Comparison of ENCODE assay signal across 9 mouse cellular contexts in genomic region chr1:62777320-62778235, GRCm38 (mm10).
DNase-seq lines count a peak whose midpoint lies in the region; ATAC-seq and TF ChIP-seq lines count a peak whose summit lies in the region.
"Had no signal": no experiment of that assay in that cellular context is flagged by ENCODE, and none has a peak within 500 bp of the region (broad histone marks: within the 10 kb centered on the region; RNA-seq: fewer than 3 reads in every experiment).

No protein-coding gene starts in this region.

- H3K36me3 ChIP-seq in kidney, adult 2 months (ENCODE audit: control insufficient read depth, insufficient read depth, low read length) = no peaks in the 10 kb centered on the region
- no peaks in the 10 kb centered on the region for H3K36me3 ChIP-seq in kidney, embryonic 16.5 days (ENCODE audit: insufficient read depth, low read length)

- no peaks in the 10 kb centered on the region for H3K9me3 ChIP-seq in kidney, embryonic 16.5 days (ENCODE audit: low read length)

- peaks cover 7% of the 10 kb centered on the region; the same call in 1 of the 2 replicates for H3K4me1 ChIP-seq in kidney, adult 2 months (ENCODE audit: control insufficient read depth, insufficient read depth, low read length)
- peaks cover 18% of the 10 kb centered on the region for H3K4me1 ChIP-seq in kidney, embryonic 16.5 days (ENCODE audit: insufficient read depth, low read length)

- H3K27me3 ChIP-seq in kidney, adult 2 months (replicated peaks; ENCODE audit: control insufficient read depth, insufficient read depth, low read length) = no peaks in the 10 kb centered on the region
- 0 out of 2 replicates have a peak, but pooled peaks cover 6% of the 10 kb centered on the region for H3K27me3 ChIP-seq in kidney, embryonic 16.5 days (ENCODE audit: insufficient read depth, low read length)

- H3K27ac ChIP-seq in kidney, adult 2 months (ENCODE audit: insufficient read depth, low read depth, low read length) = no peak overlapping the region
- H3K27ac ChIP-seq in kidney, embryonic 16.5 days (ENCODE audit: low read length) = no peak overlapping the region
- H3K27ac ChIP-seq: left cerebral cortex, adult 2 months had no signal

- whole genome bisulfite sequencing in kidney, adult 2 months = 42% methylated on average over 17 of the region's 17 CpGs
- WGBS in kidney, embryonic 16.5 days = 34% methylated on average over 17 of the region's 17 CpGs

- no peak for TF ChIP-seq CTCF in kidney, adult 2 months (conservative IDR thresholded peaks at IDR 0.05; ENCODE audit: insufficient read depth, insufficient read length, low read depth, low read length)

- DNase-seq in kidney, adult 2 months = peak; percentile 45
- DNase-seq in NIH3T3 (ENCODE audit: low read depth) = peak; percentile 67
- DNase-seq in adrenal gland, postnatal 25 days = peak; percentile 44
- peak; percentile 46 for DNase-seq in embryo, embryonic 11 days
- no peak for DNase-seq in lung, postnatal 10 days
- no peak for DNase-seq in urinary bladder, postnatal 14 days (ENCODE audit: low spot score)
- DNase-seq: lung, embryonic 14.5 days had no signal

- H3K4me3 ChIP-seq in kidney, adult 2 months (ENCODE audit: insufficient read depth, low read depth, low read length) = no peak overlapping the region
- H3K4me3 ChIP-seq in kidney, embryonic 16.5 days (ENCODE audit: low read length) = no peak overlapping the region
- H3K4me3 ChIP-seq: left cerebral cortex, adult 2 months had no signal

- no peak overlapping the region for H3K4me2 ChIP-seq in kidney, embryonic 16.5 days (replicated peaks; ENCODE audit: low read depth, low read length)
- H3K4me2 ChIP-seq: lung, embryonic 14.5 days had no signal

- no peak for ATAC-seq in kidney, embryonic 16.5 days (ENCODE audit: low FRiP score, low TSS enrichment)

- no peak overlapping the region for H3K9ac ChIP-seq in kidney, embryonic 16.5 days (replicated peaks; ENCODE audit: low read length)
- H3K9ac ChIP-seq: lung, embryonic 14.5 days had no signal

- TF ChIP-seq POLR2A in kidney, adult 2 months (IDR thresholded peaks at IDR 0.05; ENCODE audit: low read depth, low read length) = no peak

Comparison
In these comparisons a context has a peak if more than half of its experiments do, and no peak if none do; other contexts are left out.
1. DNase-seq: peak in kidney, adult 2 months (single experiment), NIH3T3 (single experiment), adrenal gland, postnatal 25 days (single experiment) and embryo, embryonic 11 days (single experiment); none in lung, postnatal 10 days (single experiment) and urinary bladder, postnatal 14 days (single experiment).